Mouse (Mus musculus) heart, embryonic 15.5 days (tissue): ENCODE measurements at regions not wholly inside any gene's neighbourhood (a gene's known extent, or its start where the extent isn't known, plus 50 kb on each side); places are given as distances from the start of the nearest gene placed in this dataset.

Source experiments
- ATAC-seq: fragments of 200-750 bp; cut with Nextera tagmentation; replicated peaks from 2 replicates; pipeline ENCODE4 v1.8.0; 2017; ENCODE audit warnings: low read depth, moderate TSS enrichment; ENCODE audit not compliant: insufficient number of reproducible peaks, insufficient read depth, low FRiP score
- H3K27ac ChIP-seq: fragments of 300-500 bp; sonication (generic); 2 replicates; pipeline ENCODE4 v1.5.1; 2015; ENCODE audit warnings: mild to moderate bottlenecking, inconsistent platforms
- H3K27me3 ChIP-seq: fragments of 300-500 bp; sonication (generic); 2 replicates; pipeline ENCODE4 v1.6.1; 2015; ENCODE audit warnings: inconsistent platforms
- H3K36me3 ChIP-seq: fragments of 300-500 bp; sonication (generic); 2 replicates; pipeline ENCODE4 v1.6.1; 2015; ENCODE audit warnings: mild to moderate bottlenecking, inconsistent platforms
- H3K4me1 ChIP-seq: fragments of 300-500 bp; sonication (generic); replicated peaks from 2 replicates; pipeline ENCODE4 v1.6.1; 2015; ENCODE audit warnings: inconsistent platforms
- H3K4me2 ChIP-seq: fragments of 300-500 bp; sonication (generic); 2 replicates; pipeline ENCODE4 v1.6.1; 2015; ENCODE audit warnings: inconsistent platforms, mild to moderate bottlenecking, moderate library complexity
- H3K4me3 ChIP-seq: fragments of 300-500 bp; sonication (generic); 2 replicates; pipeline ENCODE4 v1.5.1; 2015; ENCODE audit warnings: mild to moderate bottlenecking, inconsistent platforms
- H3K9ac ChIP-seq: fragments of 300-500 bp; sonication (generic); 2 replicates; pipeline ENCODE4 v1.6.1; 2015; ENCODE audit warnings: mild to moderate bottlenecking, inconsistent platforms
- H3K9me3 ChIP-seq: fragments of 300-500 bp; sonication (generic); replicated peaks from 2 replicates; pipeline ENCODE4 v1.6.1; 2016; ENCODE audit warnings: inconsistent platforms
- WGBS: fragments of 180-500 bp; shearing (Covaris S2); methylation state at CpG from one replicate; pipeline ENCODE4 v1.1.7; 2015; ENCODE audit warnings: mixed read lengths; 5-methylcytosine and 5-hydroxymethylcytosine counted together

- Histone ChIP-seq H3K4me3 (no peak overlapping the region), H3K27ac (no peak overlapping the region), H3K9me3 (no peaks in the 10 kb centered on the region), H3K36me3 (no peaks in the 10 kb centered on the region), H3K27me3 (no peaks in the 10 kb centered on the region), H3K9ac (no peak overlapping the region), H3K4me1 (no peaks in the 10 kb centered on the region), H3K4me2 (no peak overlapping the region)
- WGBS, result 75% methylated on average over 3 of the region's 3 CpGs
- no peak for ATAC-seq
Measured at GRCm38 (mm10) chr14:16896974-16897373, 78.0 kb upstream of the Rarb start.

DNA sequence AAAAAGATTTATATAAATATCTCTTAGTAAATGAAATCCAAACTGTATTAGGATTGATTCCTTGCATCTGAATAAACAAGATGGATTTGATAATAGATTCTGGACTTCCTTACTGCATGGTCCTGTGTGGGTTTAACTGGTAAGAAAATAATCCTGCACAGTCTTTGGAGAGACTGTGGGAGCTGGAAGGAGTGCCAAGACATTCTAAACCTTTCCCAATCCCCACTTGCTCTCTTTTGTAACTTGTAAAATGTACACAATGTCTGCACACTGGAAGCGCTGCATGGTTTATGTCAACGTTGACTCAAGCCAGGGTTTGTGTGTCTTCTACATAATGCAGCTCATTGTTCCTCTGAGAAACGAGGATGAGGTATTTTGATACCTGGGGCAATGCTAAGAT lies 62.3 kb upstream of the Rarb start:
- Histone ChIP-seq H3K27ac (no peak overlapping the region), H3K36me3 (no peaks in the 10 kb centered on the region), H3K9ac (no peak overlapping the region), H3K4me1 (no peaks in the 10 kb centered on the region), H3K9me3 (no peaks in the 10 kb centered on the region), H3K27me3 (no peaks in the 10 kb centered on the region), H3K4me3 (no peak overlapping the region), H3K4me2 (no peak overlapping the region)
- 51% methylated on average over 3 of the region's 3 CpGs for WGBS
- no peak for ATAC-seq

DNA sequence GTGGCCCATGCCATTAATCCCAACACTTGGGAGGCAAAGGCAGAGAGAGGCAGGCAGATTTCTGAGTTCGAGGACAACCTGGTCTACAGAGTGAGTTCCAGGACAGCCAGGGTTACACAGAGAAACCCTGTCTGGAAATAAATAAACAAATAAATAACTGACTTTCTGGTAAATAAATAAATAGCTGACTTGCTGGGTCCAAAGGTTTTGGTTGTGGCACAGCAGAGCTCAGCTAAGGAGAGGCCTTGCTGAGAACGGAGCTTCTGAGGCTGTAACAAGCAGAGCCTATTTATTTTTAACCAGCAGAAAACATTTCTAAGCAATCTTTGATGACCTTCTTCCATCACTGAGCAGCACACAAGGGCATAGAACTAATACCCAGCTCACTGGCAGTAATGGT lies 50.3 kb upstream of the Rarb start:
- H3K4me3 ChIP-seq, result no peak overlapping the region
- no peaks in the 10 kb centered on the region for H3K4me1 ChIP-seq
- H3K4me2 ChIP-seq, result no peak overlapping the region
- no peaks in the 10 kb centered on the region for H3K9me3 ChIP-seq
- WGBS, result 79% methylated on average over 2 of the region's 2 CpGs
- H3K9ac ChIP-seq, result no peak overlapping the region
- H3K27me3 ChIP-seq, result no peaks in the 10 kb centered on the region
- no peaks in the 10 kb centered on the region for H3K36me3 ChIP-seq
- H3K27ac ChIP-seq, result no peak overlapping the region
- no peak for ATAC-seq
